Mouse (Mus musculus): ENCODE data around the gene Doc2b. TPM values are rescaled to one million over a fixed set of nuclear protein-coding genes. Genes with fewer than 3 reads are reported as not detected.
"Not testable (repeated sequence)": the region's sequence is repeated elsewhere in the genome, so short reads cannot be mapped to it uniquely, and the experiment has no call there.

Doc2b gene
- polyA plus RNA-seq, 1 experiment, result 1.5 TPM

- no peak for TF ChIP-seq POLR2A (IDR thresholded peaks at IDR 0.05; ENCODE audit: low read depth, low read length)
- no peak for TF ChIP-seq CTCF (IDR thresholded peaks at IDR 0.05; ENCODE audit: borderline replicate concordance, insufficient read depth, low read length)
- H3K4me3 ChIP-seq (ENCODE audit: insufficient read depth, low read length), result no peak overlapping the region
- H3K27ac ChIP-seq (ENCODE audit: insufficient read depth, low read length), result no peak overlapping the region
- peaks cover 31% of the 10 kb centered on the region for H3K4me1 ChIP-seq (ENCODE audit: control insufficient read depth, insufficient read depth, low read length)
Observed at GRCm38 (mm10) chr11:75744761-75745160, 51.1 kb downstream of the Doc2b start.

- peaks cover 22% of the 10 kb centered on the region for H3K4me1 ChIP-seq (ENCODE audit: control insufficient read depth, insufficient read depth, low read length)
- H3K27ac ChIP-seq (ENCODE audit: insufficient read depth, low read length), result no peak overlapping the region
- no peak for TF ChIP-seq CTCF (IDR thresholded peaks at IDR 0.05; ENCODE audit: borderline replicate concordance, insufficient read depth, low read length)
- TF ChIP-seq POLR2A (IDR thresholded peaks at IDR 0.05; ENCODE audit: low read depth, low read length), result no peak
- H3K4me3 ChIP-seq (ENCODE audit: insufficient read depth, low read length), result no peak overlapping the region
Observed at GRCm38 (mm10) chr11:75741615-75742014, 54.2 kb downstream of the Doc2b start.

- H3K4me3 ChIP-seq (ENCODE audit: insufficient read depth, low read length), result no peak overlapping the region
- no peak overlapping the region for H3K27ac ChIP-seq (ENCODE audit: insufficient read depth, low read length)
- no peak for TF ChIP-seq CTCF (IDR thresholded peaks at IDR 0.05; ENCODE audit: borderline replicate concordance, insufficient read depth, low read length)
- peaks cover 22% of the 10 kb centered on the region for H3K4me1 ChIP-seq (ENCODE audit: control insufficient read depth, insufficient read depth, low read length)
Observed at GRCm38 (mm10) chr11:75740204-75740603, 55.6 kb downstream of the Doc2b start.

GRCm38 (mm10) chr11:75738477-75738821 is 57.4 kb downstream of the Doc2b start:
- TF ChIP-seq POLR2A (IDR thresholded peaks at IDR 0.05; ENCODE audit: low read depth, low read length), result no peak
- no peak for TF ChIP-seq CTCF (IDR thresholded peaks at IDR 0.05; ENCODE audit: borderline replicate concordance, insufficient read depth, low read length)
- Histone ChIP-seq H3K4me1 (ENCODE audit: control insufficient read depth, insufficient read depth, low read length) (peaks cover 23% of the 10 kb centered on the region), H3K27ac (ENCODE audit: insufficient read depth, low read length) (no peak overlapping the region), H3K4me3 (ENCODE audit: insufficient read depth, low read length) (no peak overlapping the region)

- Histone ChIP-seq H3K4me3 (ENCODE audit: insufficient read depth, low read length) (no peak overlapping the region), H3K27ac (ENCODE audit: insufficient read depth, low read length) (peak overlapping the region; percentile 42; the same call in 1 of the 2 replicates), H3K4me1 (ENCODE audit: control insufficient read depth, insufficient read depth, low read length) (peaks cover 23% of the 10 kb centered on the region)
- TF ChIP-seq CTCF (IDR thresholded peaks at IDR 0.05; ENCODE audit: borderline replicate concordance, insufficient read depth, low read length) (no peak), POLR2A (IDR thresholded peaks at IDR 0.05; ENCODE audit: low read depth, low read length) (no peak)
Observed at GRCm38 (mm10) chr11:75737806-75738476, 57.9 kb downstream of the Doc2b start.

GRCm38 (mm10) chr11:75736978-75737377 is 58.9 kb downstream of the Doc2b start:
- TF ChIP-seq CTCF (IDR thresholded peaks at IDR 0.05; ENCODE audit: borderline replicate concordance, insufficient read depth, low read length), result no peak
- TF ChIP-seq POLR2A (IDR thresholded peaks at IDR 0.05; ENCODE audit: low read depth, low read length), result no peak
- Histone ChIP-seq H3K27ac (ENCODE audit: insufficient read depth, low read length) (peak overlapping the region; percentile 91), H3K4me1 (ENCODE audit: control insufficient read depth, insufficient read depth, low read length) (peaks cover 23% of the 10 kb centered on the region), H3K4me3 (ENCODE audit: insufficient read depth, low read length) (no peak overlapping the region)

- Histone ChIP-seq H3K27ac (ENCODE audit: insufficient read depth, low read length) (no peak overlapping the region), H3K4me3 (ENCODE audit: insufficient read depth, low read length) (no peak overlapping the region), H3K4me1 (ENCODE audit: control insufficient read depth, insufficient read depth, low read length) (peaks cover 19% of the 10 kb centered on the region)
- TF ChIP-seq POLR2A (IDR thresholded peaks at IDR 0.05; ENCODE audit: low read depth, low read length), result no peak
- TF ChIP-seq CTCF (IDR thresholded peaks at IDR 0.05; ENCODE audit: borderline replicate concordance, insufficient read depth, low read length), result no peak
Observed at GRCm38 (mm10) chr11:75735462-75736252, 60.2 kb downstream of the Doc2b start.

GRCm38 (mm10) chr11:75733227-75733940 is 62.5 kb downstream of the Doc2b start:
- Histone ChIP-seq H3K27ac (ENCODE audit: insufficient read depth, low read length) (peak overlapping the region; percentile 70), H3K4me1 (ENCODE audit: control insufficient read depth, insufficient read depth, low read length) (peaks cover 19% of the 10 kb centered on the region), H3K4me3 (ENCODE audit: insufficient read depth, low read length) (peak overlapping the region; percentile 81)
- TF ChIP-seq CTCF (IDR thresholded peaks at IDR 0.05; ENCODE audit: borderline replicate concordance, insufficient read depth, low read length), result no peak
- 0 out of 2 replicates have a peak, but pooled peaks have one; percentile 22 for TF ChIP-seq POLR2A (IDR thresholded peaks at IDR 0.05; ENCODE audit: low read depth, low read length)

- Histone ChIP-seq H3K4me3 (ENCODE audit: insufficient read depth, low read length) (peak within 1 kb of the TSS; percentile 81), H3K27ac (ENCODE audit: insufficient read depth, low read length) (peak within 1 kb of the TSS; percentile 70), H3K4me1 (ENCODE audit: control insufficient read depth, insufficient read depth, low read length) (peaks cover 14% of the 10 kb centered on the region)
- TF ChIP-seq POLR2A (IDR thresholded peaks at IDR 0.05; ENCODE audit: low read depth, low read length) (peak; percentile 88), CTCF (IDR thresholded peaks at IDR 0.05; ENCODE audit: borderline replicate concordance, insufficient read depth, low read length) (no peak)
Observed at GRCm38 (mm10) chr11:75732434-75733226, 63.2 kb downstream of the Doc2b start, which contains the start of gene Ywhae. TSS of gene Ywhae (plus strand) at chr11:75732869.

GRCm38 (mm10) chr11:75727659-75728058 is 68.2 kb downstream of the Doc2b start:
- H3K4me1 ChIP-seq (ENCODE audit: control insufficient read depth, insufficient read depth, low read length); H3K27ac ChIP-seq (ENCODE audit: insufficient read depth, low read length); H3K4me3 ChIP-seq (ENCODE audit: insufficient read depth, low read length): not testable (repeated sequence)

Measured in embryonic fibroblast, embryonic 13.5 days (primary cell).